Mouse (Mus musculus) bone marrow macrophage, adult 2 months (primary cell): Measurements from ENCODE around the gene Ispd.

ENCODE experiments used
- CTCF ChIP-seq: IDR thresholded peaks from 2 replicates; pipeline ENCODE4 v1.5.1; 2012; ENCODE audit warnings: low read depth, mild to moderate bottlenecking, low read length, moderate library complexity
- POLR2A ChIP-seq: IDR thresholded peaks from 2 replicates; pipeline ENCODE4 v1.6.1; 2012; ENCODE audit warnings: mild to moderate bottlenecking, low read depth, low read length, borderline replicate concordance

- TF ChIP-seq CTCF (no peak), POLR2A (no peak)
Observed at GRCm38 (mm10) chr12:36718417-36718816, 337.2 kb downstream of the Ispd start.
